Mouse (Mus musculus): ENCODE results near the gene Papss1. TPM values are rescaled to one million over a fixed set of nuclear protein-coding genes. Genes with fewer than 3 reads are reported as not detected.

Papss1 gene
- polyA plus RNA-seq, 1 experiment from 2014 or later: 177 TPM

DNA sequence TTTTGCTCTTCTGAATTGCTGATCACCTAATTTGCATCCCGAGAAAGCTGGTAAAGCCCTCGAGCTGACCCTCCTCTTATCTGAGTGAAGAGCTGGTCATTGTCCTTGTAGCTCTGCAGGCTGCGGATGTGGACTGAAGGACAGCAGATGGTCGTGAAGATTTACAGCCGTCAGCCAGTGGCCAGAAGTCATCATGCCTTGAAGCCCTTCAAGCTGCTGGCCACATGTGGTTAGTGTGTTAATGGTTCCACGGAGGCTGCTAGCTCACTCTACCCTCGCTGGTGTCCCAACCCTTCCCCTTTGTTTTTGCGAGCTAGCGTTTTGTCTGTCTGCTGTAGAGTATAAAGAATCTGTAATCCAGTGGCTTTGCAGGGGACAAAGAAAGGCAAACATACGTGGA, 73.1 kb downstream of the Papss1 start:
- Histone ChIP-seq H3K4me2 (ENCODE audit: low read depth, low read length) (no peak overlapping the region), H3K4me3 (ENCODE audit: low read length) (no peak overlapping the region), H3K27me3 (replicated peaks; ENCODE audit: control insufficient read depth, insufficient read depth, low read length) (no peaks in the 10 kb centered on the region), H3K36me3 (ENCODE audit: control insufficient read depth, insufficient read depth, low read length) (peaks cover 6% of the 10 kb centered on the region), H3K4me1 (ENCODE audit: control insufficient read depth, insufficient read depth, low read length) (peaks cover 7% of the 10 kb centered on the region), H3K9me3 (ENCODE audit: control insufficient read depth, low read length) (no peaks in the 10 kb centered on the region), H3K9ac (ENCODE audit: low read depth, low read length) (no peak overlapping the region), H3K27ac (ENCODE audit: low read length) (no peak overlapping the region)
- 31% methylated on average over 10 of the region's 10 CpGs for WGBS
- no peak for ATAC-seq

DNA sequence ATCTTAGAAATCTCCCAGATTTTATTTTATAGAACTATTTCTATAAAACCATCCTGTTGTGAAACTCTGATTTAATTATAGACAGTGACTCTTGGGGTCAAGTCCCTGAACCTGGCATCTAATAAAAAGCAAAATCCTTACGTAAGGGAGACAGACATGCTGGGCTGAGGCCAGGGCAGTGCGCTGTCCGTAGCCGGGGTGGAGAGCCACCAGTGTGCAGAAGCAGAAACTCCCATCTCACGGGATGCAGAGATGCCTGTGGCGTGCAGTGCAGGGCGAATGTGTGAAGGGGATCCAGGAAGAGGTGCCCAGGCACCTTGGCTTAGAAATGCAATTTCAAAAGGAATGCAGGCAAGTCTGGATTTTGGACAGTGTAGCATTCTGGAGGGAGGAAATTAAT, 73.6 kb downstream of the Papss1 start:
- WGBS: 74% methylated on average over 7 of the region's 7 CpGs
- Histone ChIP-seq H3K27me3 (replicated peaks; ENCODE audit: control insufficient read depth, insufficient read depth, low read length) (no peaks in the 10 kb centered on the region), H3K4me1 (ENCODE audit: control insufficient read depth, insufficient read depth, low read length) (peaks cover 7% of the 10 kb centered on the region), H3K27ac (ENCODE audit: low read length) (no peak overlapping the region), H3K9ac (ENCODE audit: low read depth, low read length) (no peak overlapping the region), H3K9me3 (ENCODE audit: control insufficient read depth, low read length) (no peaks in the 10 kb centered on the region), H3K4me2 (ENCODE audit: low read depth, low read length) (no peak overlapping the region), H3K36me3 (ENCODE audit: control insufficient read depth, insufficient read depth, low read length) (peaks cover 8% of the 10 kb centered on the region), H3K4me3 (ENCODE audit: low read length) (no peak overlapping the region)
- ATAC-seq: no peak

DNA sequence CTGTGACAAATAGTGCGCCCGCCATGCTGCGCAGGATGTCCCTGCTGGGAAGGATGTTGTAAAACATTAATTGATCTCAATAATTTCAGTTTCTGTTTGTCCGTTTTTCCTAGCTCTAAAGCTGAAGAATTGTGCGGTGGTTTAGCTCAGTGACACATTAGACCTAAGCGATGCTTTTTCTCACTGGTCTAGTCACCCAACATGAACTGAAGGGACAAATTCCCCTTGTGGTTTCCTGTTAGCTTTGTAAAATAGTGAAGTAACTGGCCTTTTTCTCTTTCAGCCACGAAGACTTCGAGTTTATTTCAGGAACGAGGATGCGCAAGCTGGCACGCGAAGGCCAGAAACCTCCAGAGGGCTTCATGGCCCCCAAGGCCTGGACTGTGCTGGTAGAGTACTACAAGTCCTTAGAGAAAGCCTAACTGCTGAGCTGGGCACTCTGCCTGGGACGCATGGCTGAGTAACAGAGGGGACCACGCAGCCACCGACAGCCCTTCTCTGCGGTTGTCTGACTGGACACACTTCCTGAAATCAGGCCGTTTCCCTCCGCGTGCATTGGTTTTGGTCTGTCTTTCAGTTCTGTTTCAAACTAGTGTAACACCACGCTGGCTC, 78.2 kb downstream of the Papss1 start:
- WGBS: 93% methylated on average over 20 of the region's 20 CpGs
- no peak for ATAC-seq
- H3K4me1 ChIP-seq (ENCODE audit: control insufficient read depth, insufficient read depth, low read length): peaks cover 4% of the 10 kb centered on the region
- H3K4me3 ChIP-seq (ENCODE audit: low read length): no peak overlapping the region
- H3K9ac ChIP-seq (ENCODE audit: low read depth, low read length): no peak overlapping the region
- no peak overlapping the region for H3K27ac ChIP-seq (ENCODE audit: low read length)
- H3K9me3 ChIP-seq (ENCODE audit: control insufficient read depth, low read length): no peaks in the 10 kb centered on the region
- H3K4me2 ChIP-seq (ENCODE audit: low read depth, low read length): no peak overlapping the region
- no peaks in the 10 kb centered on the region for H3K27me3 ChIP-seq (replicated peaks; ENCODE audit: control insufficient read depth, insufficient read depth, low read length)
- peaks cover 8% of the 10 kb centered on the region for H3K36me3 ChIP-seq (ENCODE audit: control insufficient read depth, insufficient read depth, low read length)

DNA sequence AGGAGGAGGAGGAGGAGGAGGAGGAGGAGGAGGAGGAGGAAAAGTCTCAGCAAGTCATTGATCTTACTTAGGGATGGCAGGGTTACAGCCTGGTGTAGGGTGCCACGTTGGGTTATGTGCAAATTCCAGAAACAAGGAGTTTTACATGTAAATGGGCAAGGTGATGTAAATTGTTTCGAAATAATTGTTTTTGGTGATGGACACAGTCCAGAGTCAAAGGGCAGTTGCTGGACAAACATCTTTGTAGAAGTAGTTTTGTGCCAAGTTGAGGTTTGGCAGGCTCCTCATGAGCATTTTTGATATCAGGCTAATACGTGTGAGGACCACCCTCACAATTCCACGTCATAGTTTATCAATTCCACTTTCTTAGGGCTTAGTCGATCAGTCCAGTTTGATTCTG, 80.6 kb downstream of the Papss1 start:
- no peak for ATAC-seq
- Histone ChIP-seq H3K4me3 (ENCODE audit: low read length) (no peak overlapping the region), H3K4me1 (ENCODE audit: control insufficient read depth, insufficient read depth, low read length) (peaks cover 2% of the 10 kb centered on the region; the same call in 1 of the 2 replicates), H3K9me3 (ENCODE audit: control insufficient read depth, low read length) (0 out of 2 replicates have a peak, but pooled peaks cover 2% of the 10 kb centered on the region), H3K36me3 (ENCODE audit: control insufficient read depth, insufficient read depth, low read length) (peaks cover 8% of the 10 kb centered on the region), H3K27ac (ENCODE audit: low read length) (no peak overlapping the region), H3K9ac (ENCODE audit: low read depth, low read length) (no peak overlapping the region), H3K4me2 (ENCODE audit: low read depth, low read length) (no peak overlapping the region), H3K27me3 (replicated peaks; ENCODE audit: control insufficient read depth, insufficient read depth, low read length) (no peaks in the 10 kb centered on the region)
- 87% methylated on average over 5 of the region's 5 CpGs for WGBS

DNA sequence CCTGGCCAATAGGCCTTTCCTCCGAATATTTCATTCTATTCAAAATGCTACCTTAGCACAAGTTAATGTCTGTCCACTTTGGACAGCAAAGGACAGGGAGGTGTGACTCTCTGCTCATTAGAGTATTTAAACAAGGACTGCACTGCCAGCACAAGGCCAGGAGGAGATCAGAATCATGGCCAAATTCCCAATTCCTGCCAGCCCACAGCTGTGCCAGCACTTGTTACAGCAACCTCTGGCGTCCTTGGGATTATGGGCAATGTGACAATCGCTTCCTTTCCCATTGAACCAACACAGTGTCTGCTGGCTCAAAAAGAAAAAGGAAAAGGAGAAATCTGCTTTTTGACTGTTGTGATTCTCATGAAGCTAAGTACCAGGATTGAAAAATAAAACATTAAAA, 89.8 kb downstream of the Papss1 start:
- Histone ChIP-seq H3K27me3 (replicated peaks; ENCODE audit: control insufficient read depth, insufficient read depth, low read length) (no peaks in the 10 kb centered on the region), H3K4me2 (ENCODE audit: low read depth, low read length) (no peak overlapping the region), H3K27ac (ENCODE audit: low read length) (no peak overlapping the region), H3K9ac (ENCODE audit: low read depth, low read length) (no peak overlapping the region), H3K9me3 (ENCODE audit: control insufficient read depth, low read length) (no peaks in the 10 kb centered on the region), H3K4me1 (ENCODE audit: control insufficient read depth, insufficient read depth, low read length) (no peaks in the 10 kb centered on the region), H3K36me3 (ENCODE audit: control insufficient read depth, insufficient read depth, low read length) (no peaks in the 10 kb centered on the region), H3K4me3 (ENCODE audit: low read length) (no peak overlapping the region)
- no peak for ATAC-seq
- WGBS: 89% methylated on average over 3 of the region's 3 CpGs

DNA sequence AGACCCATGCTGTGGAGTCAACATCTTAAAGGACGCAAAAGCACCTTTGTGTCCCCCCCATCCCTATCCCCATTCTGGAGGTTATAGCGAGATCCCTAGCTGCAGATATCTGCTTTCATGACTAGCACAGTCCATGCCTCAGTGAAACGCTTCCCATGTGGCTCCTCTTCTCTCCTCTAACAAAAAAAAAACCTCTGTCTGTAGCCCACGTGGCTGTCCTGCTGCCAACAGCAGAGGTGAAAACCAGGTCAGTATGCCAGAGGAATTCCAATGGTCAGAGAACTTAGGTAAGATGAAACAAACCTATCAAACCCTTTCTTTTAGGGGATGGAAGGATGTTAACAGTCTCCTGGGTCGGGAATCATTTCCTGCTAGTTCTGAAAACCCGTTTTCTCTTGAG, 91.5 kb downstream of the Papss1 start:
- Histone ChIP-seq H3K9ac (ENCODE audit: low read depth, low read length) (no peak overlapping the region), H3K9me3 (ENCODE audit: control insufficient read depth, low read length) (no peaks in the 10 kb centered on the region), H3K36me3 (ENCODE audit: control insufficient read depth, insufficient read depth, low read length) (no peaks in the 10 kb centered on the region), H3K27me3 (replicated peaks; ENCODE audit: control insufficient read depth, insufficient read depth, low read length) (no peaks in the 10 kb centered on the region), H3K4me3 (ENCODE audit: low read length) (no peak overlapping the region), H3K4me2 (ENCODE audit: low read depth, low read length) (no peak overlapping the region), H3K4me1 (ENCODE audit: control insufficient read depth, insufficient read depth, low read length) (no peaks in the 10 kb centered on the region), H3K27ac (ENCODE audit: low read length) (no peak overlapping the region)
- WGBS: 57% methylated on average over 6 of the region's 6 CpGs
- no peak for ATAC-seq

DNA sequence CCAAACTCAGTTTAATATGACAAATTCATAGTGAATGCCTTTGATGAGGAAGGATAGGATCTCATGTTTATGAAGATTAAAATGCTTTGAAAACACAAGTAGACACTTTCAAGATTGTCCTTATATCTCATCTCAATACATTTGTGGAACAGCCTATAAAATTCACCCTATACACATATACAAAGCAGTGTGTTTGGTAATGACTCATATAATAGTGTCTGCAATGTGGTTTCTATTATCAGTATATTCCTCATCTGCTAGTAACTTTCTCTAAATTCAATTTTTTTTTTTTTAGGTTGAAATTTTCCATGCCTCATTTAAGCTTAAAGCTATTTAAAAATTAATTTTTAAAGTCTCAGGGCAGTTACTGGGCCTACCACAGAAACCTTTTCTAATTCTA, 95.6 kb downstream of the Papss1 start:
- H3K9me3 ChIP-seq (ENCODE audit: control insufficient read depth, low read length): no peaks in the 10 kb centered on the region
- no peaks in the 10 kb centered on the region for H3K36me3 ChIP-seq (ENCODE audit: control insufficient read depth, insufficient read depth, low read length)
- no peak overlapping the region for H3K27ac ChIP-seq (ENCODE audit: low read length)
- H3K4me1 ChIP-seq (ENCODE audit: control insufficient read depth, insufficient read depth, low read length): no peaks in the 10 kb centered on the region
- H3K9ac ChIP-seq (ENCODE audit: low read depth, low read length): no peak overlapping the region
- ATAC-seq: no peak
- H3K27me3 ChIP-seq (replicated peaks; ENCODE audit: control insufficient read depth, insufficient read depth, low read length): no peaks in the 10 kb centered on the region
- no peak overlapping the region for H3K4me2 ChIP-seq (ENCODE audit: low read depth, low read length)
- no peak overlapping the region for H3K4me3 ChIP-seq (ENCODE audit: low read length)

DNA sequence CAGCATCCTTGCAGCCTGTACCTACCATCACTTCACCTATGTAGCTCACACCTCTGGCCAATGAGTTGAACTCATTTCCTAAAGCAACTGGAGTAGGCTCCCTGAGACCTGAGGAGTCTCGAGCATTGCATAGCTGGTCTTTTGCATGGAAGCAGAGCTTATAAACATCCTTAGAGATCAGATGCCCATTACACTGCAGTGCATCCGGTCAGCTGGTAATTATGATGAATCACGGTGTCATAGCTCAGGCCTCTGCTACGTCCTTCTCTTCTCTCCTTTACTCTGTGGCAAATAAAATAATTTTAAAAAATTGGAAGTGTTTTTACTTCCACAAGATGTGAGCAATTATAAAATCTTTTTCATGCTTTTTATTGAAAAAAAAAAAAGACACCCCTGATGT, 96.1 kb downstream of the Papss1 start:
- H3K27me3 ChIP-seq (replicated peaks; ENCODE audit: control insufficient read depth, insufficient read depth, low read length): no peaks in the 10 kb centered on the region
- no peak overlapping the region for H3K27ac ChIP-seq (ENCODE audit: low read length)
- no peak overlapping the region for H3K4me2 ChIP-seq (ENCODE audit: low read depth, low read length)
- ATAC-seq: no peak
- no peak overlapping the region for H3K9ac ChIP-seq (ENCODE audit: low read depth, low read length)
- no peak overlapping the region for H3K4me3 ChIP-seq (ENCODE audit: low read length)
- WGBS: 59% methylated on average over 4 of the region's 4 CpGs
- H3K4me1 ChIP-seq (ENCODE audit: control insufficient read depth, insufficient read depth, low read length): no peaks in the 10 kb centered on the region
- no peaks in the 10 kb centered on the region for H3K36me3 ChIP-seq (ENCODE audit: control insufficient read depth, insufficient read depth, low read length)
- H3K9me3 ChIP-seq (ENCODE audit: control insufficient read depth, low read length): no peaks in the 10 kb centered on the region

DNA sequence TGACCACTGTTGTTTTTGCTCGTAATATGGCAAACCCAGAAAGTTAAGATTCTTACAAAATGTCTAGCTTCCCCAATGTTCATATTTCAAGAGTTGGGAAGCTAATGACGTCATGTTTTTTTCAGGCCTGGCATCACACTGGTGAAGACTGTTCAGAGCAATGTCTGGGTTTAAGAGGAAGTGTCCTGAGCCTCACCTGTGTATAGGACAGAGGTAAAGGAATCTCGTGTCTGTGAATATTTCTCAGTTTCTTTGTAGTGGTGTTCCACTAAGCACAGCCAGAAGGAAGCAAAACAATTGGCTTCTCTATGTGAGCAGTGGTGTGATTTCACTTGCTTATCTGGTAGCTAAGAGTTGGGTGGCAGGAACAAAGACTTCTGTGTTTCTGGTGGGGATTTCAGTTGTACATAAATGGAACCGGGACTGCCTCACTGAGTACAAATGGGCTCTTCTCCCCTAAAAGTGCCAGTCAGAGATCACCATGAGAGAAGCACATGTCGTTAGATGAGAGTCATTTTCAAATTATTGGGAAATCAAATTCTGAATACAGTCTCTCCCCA, 98.1 kb downstream of the Papss1 start:
- no peaks in the 10 kb centered on the region for H3K4me1 ChIP-seq (ENCODE audit: control insufficient read depth, insufficient read depth, low read length)
- no peak overlapping the region for H3K4me2 ChIP-seq (ENCODE audit: low read depth, low read length)
- no peak overlapping the region for H3K27ac ChIP-seq (ENCODE audit: low read length)
- no peaks in the 10 kb centered on the region for H3K36me3 ChIP-seq (ENCODE audit: control insufficient read depth, insufficient read depth, low read length)
- no peak overlapping the region for H3K4me3 ChIP-seq (ENCODE audit: low read length)
- H3K27me3 ChIP-seq (replicated peaks; ENCODE audit: control insufficient read depth, insufficient read depth, low read length): no peaks in the 10 kb centered on the region
- no peak for ATAC-seq
- 78% methylated on average over 5 of the region's 5 CpGs for WGBS
- no peaks in the 10 kb centered on the region for H3K9me3 ChIP-seq (ENCODE audit: control insufficient read depth, low read length)
- no peak overlapping the region for H3K9ac ChIP-seq (ENCODE audit: low read depth, low read length)

DNA sequence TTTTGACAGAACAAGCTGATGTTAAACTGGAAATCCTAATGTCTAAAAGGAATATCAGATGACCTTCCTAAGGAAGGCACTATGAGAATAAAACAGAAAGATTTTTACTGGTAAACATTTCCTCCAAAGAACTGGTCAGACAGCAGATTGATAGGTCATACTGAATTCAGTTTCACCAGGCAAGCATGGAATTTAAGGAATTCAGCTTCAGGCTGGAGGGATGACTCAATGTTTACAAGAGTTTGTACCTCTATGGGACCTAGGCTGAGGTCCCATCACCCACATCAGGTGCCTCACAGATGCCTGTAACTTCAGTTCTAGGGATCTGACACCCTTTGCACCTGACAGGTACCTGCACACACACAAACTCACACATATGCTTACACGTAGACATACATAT, 105.3 kb downstream of the Papss1 start:
- Histone ChIP-seq H3K27me3 (replicated peaks; ENCODE audit: control insufficient read depth, insufficient read depth, low read length) (no peaks in the 10 kb centered on the region), H3K36me3 (ENCODE audit: control insufficient read depth, insufficient read depth, low read length) (no peaks in the 10 kb centered on the region), H3K9ac (ENCODE audit: low read depth, low read length) (no peak overlapping the region), H3K27ac (ENCODE audit: low read length) (no peak overlapping the region), H3K9me3 (ENCODE audit: control insufficient read depth, low read length) (no peaks in the 10 kb centered on the region; the same call in 1 of the 2 replicates), H3K4me3 (ENCODE audit: low read length) (no peak overlapping the region), H3K4me2 (ENCODE audit: low read depth, low read length) (no peak overlapping the region), H3K4me1 (ENCODE audit: control insufficient read depth, insufficient read depth, low read length) (no peaks in the 10 kb centered on the region)
- no peak for ATAC-seq
- 66% methylated on average over 1 of the region's 1 CpGs for WGBS
